Mouse (Mus musculus) layer of hippocampus, adult 11-12 months (tissue): ENCODE measurements around the gene Il12a.
"Not testable (repeated sequence)": the region's sequence is repeated elsewhere in the genome, so short reads cannot be mapped to it uniquely, and the experiment has no call there.

Experiments
- DNase-seq: peaks from one replicate; pipeline ENCODE4 v3.0.0; 2022; ENCODE audit warnings: low spot score

Gene Il12a

GRCm38 (mm10) chr3:68742718-68743471, 52.5 kb downstream of the Il12a start:
- DNase-seq = no peak

DNA sequence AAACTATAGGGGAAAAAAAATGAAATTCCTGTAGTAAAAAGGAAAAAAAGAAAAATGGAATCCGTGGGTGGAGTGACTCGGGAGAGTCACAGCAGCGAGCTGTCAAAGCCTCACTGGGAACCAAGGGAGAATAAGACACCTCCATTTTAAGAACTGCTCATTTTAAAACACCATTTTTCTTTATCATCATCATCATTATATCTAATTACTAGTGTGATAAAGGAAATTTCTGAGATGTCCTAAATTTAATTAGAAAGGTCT, 53.0 kb downstream of the Il12a start:
- DNase-seq = no peak

- no peak for DNase-seq
Observed at GRCm38 (mm10) chr3:68744162-68744561, 53.7 kb downstream of the Il12a start.

DNA sequence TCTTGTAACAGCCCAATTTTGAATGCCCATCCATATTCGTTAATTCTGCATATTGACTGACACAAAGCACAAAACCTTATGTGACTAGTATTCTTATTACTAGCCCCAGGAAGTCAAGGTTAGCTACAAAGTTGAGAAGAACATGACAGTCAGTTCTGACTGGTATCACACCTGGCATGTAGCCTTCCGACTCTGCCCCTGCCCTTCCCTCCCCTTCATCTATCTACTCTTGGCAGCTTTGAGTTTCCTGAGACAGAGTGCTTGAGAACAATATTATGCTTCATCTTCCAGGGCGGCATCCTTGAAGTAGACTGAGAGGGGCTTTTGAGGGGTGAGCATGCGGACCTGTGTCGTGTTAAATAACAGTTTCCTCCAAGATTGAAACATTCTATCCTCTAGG, 54.6 kb downstream of the Il12a start:
- DNase-seq = no peak

- DNase-seq = not testable (repeated sequence)
Observed at GRCm38 (mm10) chr3:68746282-68746681, 55.8 kb downstream of the Il12a start.
